Mouse (Mus musculus): ENCODE results near the gene Bmi1.

- TF ChIP-seq CTCF (conservative IDR thresholded peaks at IDR 0.05; ENCODE audit: low read length) (no peak), POU5F1 (IDR thresholded peaks at IDR 0.05; ENCODE audit: borderline replicate concordance, low read length) (no peak)
Observed at GRCm38 (mm10) chr2:18677631-18678471, 1.0 kb downstream of the Bmi1 start.

Data from E14TG2a.4 (cell line).